Mouse (Mus musculus) kidney, adult 2 months (tissue): ENCODE results near the gene Gbx1. TPM values are rescaled to one million over a fixed set of nuclear protein-coding genes. Genes with fewer than 3 reads are reported as not detected.
"Not testable (repeated sequence)": the region's sequence is repeated elsewhere in the genome, so short reads cannot be mapped to it uniquely, and the experiment has no call there.

Source experiments
- DNase-seq: peaks from one replicate; pipeline ENCODE4 v3.0.0; 2021
- H3K27ac ChIP-seq: fragments of 200-500 bp; 2 replicates; pipeline ENCODE4 v1.5.1; 2012; ENCODE audit warnings: low read depth, low read length, control low read depth, inconsistent platforms; ENCODE audit not compliant: insufficient read depth
- H3K27me3 ChIP-seq: fragments of 200-500 bp; replicated peaks from 2 replicates; pipeline ENCODE4 v1.6.1; 2012; ENCODE audit warnings: mild to moderate bottlenecking, moderate library complexity, low read length, inconsistent platforms; ENCODE audit not compliant: control insufficient read depth, insufficient read depth
- H3K36me3 ChIP-seq: fragments of 200-500 bp; 2 replicates; pipeline ENCODE4 v1.6.1; 2012; ENCODE audit warnings: mild to moderate bottlenecking, moderate library complexity, low read length, inconsistent platforms; ENCODE audit not compliant: control insufficient read depth, insufficient read depth
- H3K4me1 ChIP-seq: fragments of 200-500 bp; 2 replicates; pipeline ENCODE4 v1.6.1; 2011; ENCODE audit warnings: low read length; ENCODE audit not compliant: control insufficient read depth, insufficient read depth
- H3K4me3 ChIP-seq: fragments of 200-500 bp; 2 replicates; pipeline ENCODE4 v1.5.1; 2011; ENCODE audit warnings: mild to moderate bottlenecking, low read depth, low read length, control low read depth; ENCODE audit not compliant: insufficient read depth
- CTCF ChIP-seq: fragments of 200-500 bp; conservative IDR thresholded peaks from 2 replicates; pipeline ENCODE4 v1.5.1; 2011; ENCODE audit warnings: low read depth, mild to moderate bottlenecking, control low read depth, low read length, moderate library complexity, mixed read lengths; ENCODE audit not compliant: insufficient read depth, insufficient read length
- POLR2A ChIP-seq: fragments of 200-500 bp; IDR thresholded peaks from one replicate; pipeline ENCODE4 v1.6.1; 2011; ENCODE audit warnings: low read depth, low read length, control low read depth
- WGBS: fragments of 180-500 bp; shearing (Covaris S2); methylation state at CpG from one replicate; pipeline ENCODE4 v1.1.7; 2018; 5-methylcytosine and 5-hydroxymethylcytosine counted together
- polyA plus RNA-seq: library from polyadenylated mRNA; depleted of rRNA; stranded (reverse); fragments of >200 nt; gene quantifications from 2 replicates; pipeline ENCODE4 v1.2.3, GENCODE M21; 2012; rRNA removed

The Gbx1 gene
- polyA plus RNA-seq: 0.05 and 0.11 TPM in 2 replicates

- no peak for DNase-seq
- Histone ChIP-seq H3K27me3 (peaks cover 4% of the 10 kb centered on the region), H3K27ac (no peak within 1 kb of the TSS), H3K36me3 (no peaks in the 10 kb centered on the region), H3K4me1 (no peaks in the 10 kb centered on the region), H3K4me3 (peak within 1 kb of the TSS; percentile 9)
- 2% methylated on average over 48 of the region's 49 CpGs for WGBS
- TF ChIP-seq POLR2A (no peak), CTCF (no peak)
Observed at GRCm38 (mm10) chr5:24526889-24527230, at the start of gene Gbx1. Gene Gbx1, minus strand, starts transcription at chr5:24527202.

- H3K4me3 ChIP-seq: peak overlapping the region; percentile 67
- no peak overlapping the region for H3K27ac ChIP-seq
- H3K4me1 ChIP-seq: peaks cover 9% of the 10 kb centered on the region; the same call in 1 of the 2 replicates
- DNase-seq: no peak
- TF ChIP-seq POLR2A: no peak
- TF ChIP-seq CTCF: no peak
- H3K27me3 ChIP-seq: no peaks in the 10 kb centered on the region
- WGBS: under 1% methylated on average over 32 of the region's 32 CpGs
- H3K36me3 ChIP-seq: no peaks in the 10 kb centered on the region
Observed at GRCm38 (mm10) chr5:24576801-24577182, 49.8 kb upstream of the Gbx1 start.

- Histone ChIP-seq H3K27me3 (no peaks in the 10 kb centered on the region), H3K4me1 (peaks cover 9% of the 10 kb centered on the region; the same call in 1 of the 2 replicates), H3K4me3 (no peak overlapping the region), H3K27ac (no peak overlapping the region), H3K36me3 (no peaks in the 10 kb centered on the region)
- WGBS: 82% methylated on average over 1 of the region's 1 CpGs
- TF ChIP-seq POLR2A (no peak), CTCF (no peak)
- DNase-seq: no peak
Observed at GRCm38 (mm10) chr5:24575948-24576347, 48.9 kb upstream of the Gbx1 start.

- Histone ChIP-seq H3K4me3 (no peak within 1 kb of the TSS), H3K4me1 (no peaks in the 10 kb centered on the region), H3K36me3 (no peaks in the 10 kb centered on the region), H3K27ac (no peak within 1 kb of the TSS), H3K27me3 (no peaks in the 10 kb centered on the region)
- TF ChIP-seq CTCF (no peak), POLR2A (no peak)
- no peak for DNase-seq
- WGBS: 75% methylated on average over 2 of the region's 2 CpGs
Observed at GRCm38 (mm10) chr5:24556709-24557108, 29.7 kb upstream of the Gbx1 start, which contains the start of gene 4931409K22Rik. Gene 4931409K22Rik, minus strand, starts transcription at chr5:24556809.

GRCm38 (mm10) chr5:24555335-24555734 lies 28.3 kb upstream of the Gbx1 start:
- not testable (repeated sequence) for H3K4me3 ChIP-seq, DNase-seq
- WGBS: 98% methylated on average over 7 of the region's 7 CpGs

GRCm38 (mm10) chr5:24553621-24554244 lies 26.7 kb upstream of the Gbx1 start:
- no peaks in the 10 kb centered on the region for H3K27me3 ChIP-seq
- no peak for DNase-seq
- WGBS: 66% methylated on average over 5 of the region's 5 CpGs
- no peak overlapping the region for H3K4me3 ChIP-seq
- no peaks in the 10 kb centered on the region for H3K4me1 ChIP-seq
- TF ChIP-seq POLR2A (no peak), CTCF (no peak)
- H3K27ac ChIP-seq: no peak overlapping the region
- H3K36me3 ChIP-seq: no peaks in the 10 kb centered on the region

More at GRCm38 (mm10) chr5:24555335-24555734, 28.3 kb upstream of the Gbx1 start:
- not testable (repeated sequence) for H3K27ac ChIP-seq, H3K36me3 ChIP-seq, H3K27me3 ChIP-seq, H3K4me1 ChIP-seq

GRCm38 (mm10) chr5:24551317-24551688 lies 24.3 kb upstream of the Gbx1 start:
- Histone ChIP-seq H3K4me3 (no peak overlapping the region), H3K27ac (no peak overlapping the region), H3K27me3 (no peaks in the 10 kb centered on the region), H3K36me3 (no peaks in the 10 kb centered on the region), H3K4me1 (no peaks in the 10 kb centered on the region)
- DNase-seq: no peak
- WGBS: 49% methylated on average over 2 of the region's 2 CpGs
- TF ChIP-seq POLR2A (no peak), CTCF (no peak)
